Mouse (Mus musculus): ENCODE measurements around the gene Slc29a1.

- TF ChIP-seq POLR2A (IDR thresholded peaks at IDR 0.05; ENCODE audit: borderline replicate concordance, control insufficient read depth, low read depth, low read length) (no peak), CTCF (IDR thresholded peaks at IDR 0.05; ENCODE audit: control insufficient read depth, insufficient read depth, low read length) (no peak)
Observed at GRCm38 (mm10) chr17:45601877-45602304, 2.5 kb upstream of the Slc29a1 start, which contains the start of gene Mymx.

All from bone marrow, adult 2 months (tissue).